Mouse (Mus musculus) limb, embryonic 10.5 days (tissue): ENCODE data around the gene Elmod3. TPM values are rescaled to one million over a fixed set of nuclear protein-coding genes. Genes with fewer than 3 reads are reported as not detected.

ENCODE experiments used
- DNase-seq: peaks from one replicate; pipeline ENCODE4 v3.0.0-alpha.2; 2017; ENCODE audit warnings: low spot score
- H3K27ac ChIP-seq: fragments of 300-500 bp; sonication (generic); 2 replicates; pipeline ENCODE4 v1.5.1; 2016; ENCODE audit warnings: mild to moderate bottlenecking
- H3K27me3 ChIP-seq: fragments of 300-500 bp; sonication (generic); 2 replicates; pipeline ENCODE4 v1.6.1; 2016; ENCODE audit warnings: low read depth, mild to moderate bottlenecking; ENCODE audit not compliant: poor library complexity, severe bottlenecking
- H3K36me3 ChIP-seq: fragments of 300-500 bp; sonication (generic); 2 replicates; pipeline ENCODE4 v1.6.1; 2016; ENCODE audit warnings: mild to moderate bottlenecking, moderate library complexity
- H3K4me1 ChIP-seq: fragments of 300-500 bp; sonication (generic); 2 replicates; pipeline ENCODE4 v1.6.1; 2016
- H3K4me3 ChIP-seq: fragments of 300-500 bp; sonication (generic); 2 replicates; pipeline ENCODE4 v1.5.1; 2016; ENCODE audit warnings: mild to moderate bottlenecking, moderate library complexity
- H3K9me3 ChIP-seq: fragments of 300-500 bp; sonication (generic); replicated peaks from 2 replicates; pipeline ENCODE4 v1.6.1; 2016; ENCODE audit warnings: mild to moderate bottlenecking
- WGBS: fragments of 180-500 bp; shearing (Covaris S2); methylation state at CpG from one replicate; pipeline ENCODE4 v1.1.7; 2016; 5-methylcytosine and 5-hydroxymethylcytosine counted together
- polyA plus RNA-seq: library from polyadenylated mRNA; unstranded; fragments of >200 nt; fragmentation: Nextera tagmentation; extraction: Ambion mirVana; gene quantifications from 2 replicates; pipeline ENCODE4 v1.2.1, GENCODE M21; 2016

Gene Elmod3
- polyA plus RNA-seq, 1 experiment from 2014 or later, result 14.6 TPM

- Histone ChIP-seq H3K27me3 (no peaks in the 10 kb centered on the region), H3K9me3 (no peaks in the 10 kb centered on the region), H3K4me1 (peaks cover 43% of the 10 kb centered on the region), H3K4me3 (peak overlapping the region; percentile 52), H3K36me3 (no peaks in the 10 kb centered on the region), H3K27ac (peak overlapping the region; percentile 92)
- DNase-seq, result peak; percentile 74
- WGBS, result 14% methylated on average over 27 of the region's 27 CpGs
These were observed 45.8 kb downstream of the Elmod3 start for GRCm38 (mm10) chr6:72552171-72553078.

GRCm38 (mm10) chr6:72550503-72551100, 47.6 kb downstream of the Elmod3 start:
- WGBS, result 92% methylated on average over 10 of the region's 10 CpGs
- Histone ChIP-seq H3K27me3 (no peaks in the 10 kb centered on the region), H3K9me3 (no peaks in the 10 kb centered on the region), H3K4me1 (peaks cover 43% of the 10 kb centered on the region), H3K27ac (peak overlapping the region; percentile 92), H3K4me3 (no peak overlapping the region), H3K36me3 (no peaks in the 10 kb centered on the region)
- no peak for DNase-seq

- Histone ChIP-seq H3K27ac (peak overlapping the region; percentile 92), H3K27me3 (no peaks in the 10 kb centered on the region), H3K9me3 (no peaks in the 10 kb centered on the region), H3K36me3 (no peaks in the 10 kb centered on the region), H3K4me1 (peaks cover 46% of the 10 kb centered on the region), H3K4me3 (no peak overlapping the region)
- 73% methylated on average over 6 of the region's 6 CpGs for WGBS
- DNase-seq, result no peak
These were observed 48.2 kb downstream of the Elmod3 start for GRCm38 (mm10) chr6:72550025-72550424.

- Histone ChIP-seq H3K36me3 (no peaks in the 10 kb centered on the region), H3K9me3 (no peaks in the 10 kb centered on the region), H3K27me3 (peaks cover 1% of the 10 kb centered on the region; the same call in 1 of the 2 replicates), H3K4me1 (peaks cover 54% of the 10 kb centered on the region), H3K27ac (peak overlapping the region; percentile 92), H3K4me3 (no peak overlapping the region)
- no peak for DNase-seq
- 57% methylated on average over 9 of the region's 9 CpGs for WGBS
These were observed 49.1 kb downstream of the Elmod3 start for GRCm38 (mm10) chr6:72549041-72549580.

- Histone ChIP-seq H3K27ac (no peak overlapping the region), H3K4me3 (no peak overlapping the region), H3K4me1 (peaks cover 48% of the 10 kb centered on the region), H3K9me3 (no peaks in the 10 kb centered on the region), H3K36me3 (no peaks in the 10 kb centered on the region), H3K27me3 (peaks cover 5% of the 10 kb centered on the region; the same call in 1 of the 2 replicates)
- DNase-seq, result no peak
- 95% methylated on average over 3 of the region's 3 CpGs for WGBS
These were observed 50.4 kb downstream of the Elmod3 start for GRCm38 (mm10) chr6:72547862-72548261.

- Histone ChIP-seq H3K4me3 (no peak overlapping the region), H3K27ac (no peak overlapping the region), H3K27me3 (peaks cover 5% of the 10 kb centered on the region; the same call in 1 of the 2 replicates), H3K9me3 (no peaks in the 10 kb centered on the region), H3K4me1 (peaks cover 40% of the 10 kb centered on the region), H3K36me3 (no peaks in the 10 kb centered on the region)
- no peak for DNase-seq
- 90% methylated on average over 2 of the region's 2 CpGs for WGBS
These were observed 51.1 kb downstream of the Elmod3 start for GRCm38 (mm10) chr6:72547121-72547520.

GRCm38 (mm10) chr6:72545377-72545776, 52.8 kb downstream of the Elmod3 start:
- Histone ChIP-seq H3K27me3 (peaks cover 5% of the 10 kb centered on the region; the same call in 1 of the 2 replicates), H3K4me3 (no peak overlapping the region), H3K36me3 (no peaks in the 10 kb centered on the region), H3K27ac (no peak overlapping the region), H3K4me1 (peaks cover 27% of the 10 kb centered on the region), H3K9me3 (no peaks in the 10 kb centered on the region)
- WGBS, result 50% methylated on average over 7 of the region's 7 CpGs
- DNase-seq, result no peak

- Histone ChIP-seq H3K36me3 (no peaks in the 10 kb centered on the region), H3K27me3 (peaks cover 5% of the 10 kb centered on the region; the same call in 1 of the 2 replicates), H3K4me3 (peak within 1 kb of the TSS; percentile 47), H3K9me3 (no peaks in the 10 kb centered on the region), H3K4me1 (peaks cover 19% of the 10 kb centered on the region), H3K27ac (peak within 1 kb of the TSS; percentile 83)
- no peak for DNase-seq
- WGBS, result 8% methylated on average over 23 of the region's 23 CpGs
These were observed 53.8 kb downstream of the Elmod3 start, which contains the start of gene Capg for GRCm38 (mm10) chr6:72544283-72544987. Gene Capg, plus strand, starts transcription at chr6:72544391.

GRCm38 (mm10) chr6:72543265-72543850, 54.9 kb downstream of the Elmod3 start:
- peak overlapping the region; percentile 83 for H3K27ac ChIP-seq
- no peak overlapping the region for H3K4me3 ChIP-seq
- peaks cover 5% of the 10 kb centered on the region; the same call in 1 of the 2 replicates for H3K27me3 ChIP-seq

GRCm38 (mm10) chr6:72538562-72539031, 59.6 kb downstream of the Elmod3 start:
- Histone ChIP-seq H3K36me3 (no peaks in the 10 kb centered on the region), H3K9me3 (no peaks in the 10 kb centered on the region), H3K27ac (peak overlapping the region; percentile 77), H3K4me3 (peak overlapping the region; percentile 54), H3K4me1 (peaks cover 34% of the 10 kb centered on the region), H3K27me3 (no peaks in the 10 kb centered on the region)
- WGBS, result 2% methylated on average over 16 of the region's 16 CpGs
- peak; percentile 71 for DNase-seq

More at GRCm38 (mm10) chr6:72543265-72543850, 54.9 kb downstream of the Elmod3 start:
- 89% methylated on average over 12 of the region's 12 CpGs for whole genome bisulfite sequencing
- H3K4me1 ChIP-seq, result peaks cover 22% of the 10 kb centered on the region
- DNase-seq, result no peak
- H3K9me3 ChIP-seq, result no peaks in the 10 kb centered on the region
- no peaks in the 10 kb centered on the region for H3K36me3 ChIP-seq

GRCm38 (mm10) chr6:72537998-72538500, 60.2 kb downstream of the Elmod3 start:
- H3K36me3 ChIP-seq, result no peaks in the 10 kb centered on the region
- no peak for DNase-seq
- no peaks in the 10 kb centered on the region for H3K9me3 ChIP-seq
- no peaks in the 10 kb centered on the region for H3K27me3 ChIP-seq
- peak overlapping the region; percentile 54 for H3K4me3 ChIP-seq
- 45% methylated on average over 10 of the region's 10 CpGs for WGBS
- H3K27ac ChIP-seq, result peak overlapping the region; percentile 77
- peaks cover 36% of the 10 kb centered on the region for H3K4me1 ChIP-seq

- Histone ChIP-seq H3K9me3 (no peaks in the 10 kb centered on the region), H3K4me3 (peak overlapping the region; percentile 22; the same call in 1 of the 2 replicates), H3K27me3 (no peaks in the 10 kb centered on the region), H3K4me1 (peaks cover 46% of the 10 kb centered on the region), H3K36me3 (no peaks in the 10 kb centered on the region), H3K27ac (peak overlapping the region; percentile 72)
- WGBS, result 3% methylated on average over 9 of the region's 9 CpGs
- DNase-seq, result peak; percentile 88
These were observed 63.0 kb downstream of the Elmod3 start for GRCm38 (mm10) chr6:72535165-72535564.
